Comparison of ENCODE assay signal across 7 mouse cellular contexts in genomic region chr10:63113027-63113604, GRCm38 (mm10).
DNase-seq lines count a peak whose midpoint lies in the region; TF ChIP-seq lines count a peak whose summit lies in the region.

No protein-coding gene starts in this region.

- H3K9me3 ChIP-seq in E14TG2a.4 (ENCODE audit: low read length) = peaks cover 39% of the 10 kb centered on the region

- H3K36me3 ChIP-seq in E14TG2a.4 (ENCODE audit: insufficient read depth, low read length) = no peaks in the 10 kb centered on the region; the same call in 1 of the 2 replicates

- peak overlapping the region; percentile 17; the same call in 1 of the 2 replicates for H3K4me3 ChIP-seq in E14TG2a.4 (replicated peaks; ENCODE audit: low read length)

- TF ChIP-seq CTCF in E14TG2a.4 (conservative IDR thresholded peaks at IDR 0.05; ENCODE audit: low read length) = no peak

- H3K4me1 ChIP-seq in E14TG2a.4 (replicated peaks; ENCODE audit: low read depth, low read length) = peaks cover 10% of the 10 kb centered on the region

- no peaks in the 10 kb centered on the region for H3K27me3 ChIP-seq in E14TG2a.4 (ENCODE audit: insufficient read depth, low read length)

- peak; percentile 8 to 25 for DNase-seq in kidney, postnatal 36 days
- DNase-seq in kidney, postnatal 14 days = no peak
- peak; percentile 70 for DNase-seq in brain, adult 2 months (ENCODE audit: low read depth, low spot score)
- peak; percentile 62 for DNase-seq in mesoderm, embryonic 11.5 days (ENCODE audit: low read depth, low spot score)
- DNase-seq in spleen, adult 12 weeks (ENCODE audit: low spot score) = no peak
- no peak for DNase-seq in left cerebral cortex, adult 9 months (ENCODE audit: low spot score in 2 of 2)

Comparison
In these comparisons a context has a peak if more than half of its experiments do, and no peak if none do; other contexts are left out.
1. DNase-seq: peak in kidney, postnatal 36 days (2 of 2), brain, adult 2 months (single experiment) and mesoderm, embryonic 11.5 days (single experiment); none in kidney, postnatal 14 days (single experiment), spleen, adult 12 weeks (single experiment) and left cerebral cortex, adult 9 months (0 of 2).